Mouse (Mus musculus) mammary gland, adult 2 months (tissue): Measurements from ENCODE around the gene Tmem120b. TPM values are rescaled to one million over a fixed set of nuclear protein-coding genes. Genes with fewer than 3 reads are reported as not detected.

Source experiments
- polyA plus RNA-seq: library from polyadenylated mRNA; depleted of rRNA; stranded (reverse); fragments of >200 nt; gene quantifications from 2 replicates; pipeline ENCODE4 v1.2.3, GENCODE M21; 2012; ENCODE audit warnings: low replicate concordance; rRNA removed

The Tmem120b gene
- polyA plus RNA-seq, result 79.4 and 86.0 TPM in 2 replicates

GRCm38 (mm10) chr5:123068115-123068514 is at the start of gene Tmem120b:
Tmem120b (plus strand) TSS chr5:123068415.

DNA sequence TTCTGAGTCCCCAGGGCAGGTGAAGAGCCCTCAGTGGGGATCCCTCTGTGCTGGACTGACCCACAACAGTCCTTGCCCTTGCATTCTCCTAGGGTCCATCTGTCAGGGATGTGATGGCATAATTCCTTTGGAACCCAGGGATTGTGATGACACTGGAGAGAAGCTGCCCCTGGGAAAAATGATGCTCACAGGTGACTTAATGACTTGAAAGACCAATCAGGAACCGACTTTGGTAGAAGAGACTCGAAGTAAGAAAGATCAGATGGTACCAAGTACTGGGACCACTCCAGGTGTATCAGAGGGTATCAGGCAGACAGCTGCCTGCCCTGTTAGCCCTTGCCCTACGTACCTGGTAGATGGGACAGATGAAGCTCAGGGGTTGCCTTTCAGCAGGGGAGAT is 21.3 kb upstream of the Tmem120b start, which contains the start of gene Morn3:
TSS of gene Morn3 (minus strand) at position 101 of the 400 bp plus-strand sequence.

GRCm38 (mm10) chr5:123132308-123133071 is 64.3 kb downstream of the Tmem120b start, which contains the start of gene Rhof:
Rhof (minus strand) TSS chr5:123132692.

GRCm38 (mm10) chr5:123142161-123143157 is 74.2 kb downstream of the Tmem120b start, which contains the start of gene Setd1b:
Setd1b (plus strand) TSS chr5:123142193.

Other genes with a start within 250 kb of the Tmem120b start
- gene Anapc5, start 247.1 kb upstream of the Tmem120b start, polyA plus RNA-seq, result 179 and 369 TPM in 2 replicates
- 6.0 and 9.6 TPM in 2 replicates for gene Rnf34, start 218.4 kb upstream of the Tmem120b start, polyA plus RNA-seq
- 21.5 and 33.3 TPM in 2 replicates for gene Kdm2b, start 78.6 kb upstream of the Tmem120b start, polyA plus RNA-seq
- 104 and 119 TPM in 2 replicates for gene Orai1, start 53.3 kb upstream of the Tmem120b start, polyA plus RNA-seq
- 0.10 TPM in 1 of 2 replicates, not detected in the other for gene Morn3, start 21.4 kb upstream of the Tmem120b start, polyA plus RNA-seq
- 30.6 and 45.4 TPM in 2 replicates for gene Rhof, start 64.3 kb downstream of the Tmem120b start, polyA plus RNA-seq
- gene Setd1b, start 73.8 kb downstream of the Tmem120b start, polyA plus RNA-seq, result 6.6 and 20.0 TPM in 2 replicates
- 15.3 and 23.6 TPM in 2 replicates for gene Psmd9, start 101.0 kb downstream of the Tmem120b start, polyA plus RNA-seq
- 1.0 and 11.8 TPM in 2 replicates for gene Hpd, start 114.3 kb downstream of the Tmem120b start, polyA plus RNA-seq
- 1.8 and 3.0 TPM in 2 replicates for gene Wdr66, start 183.7 kb downstream of the Tmem120b start, polyA plus RNA-seq